Mouse (Mus musculus) liver, embryonic 14.5 days (tissue): Measurements from ENCODE around the gene Tuba3b. TPM values are rescaled to one million over a fixed set of nuclear protein-coding genes. Genes with fewer than 3 reads are reported as not detected.
A peak's percentile ranks its signal among the peaks of the same experiment; 100 is the strongest.

Experiments used
- ATAC-seq: fragments of 200-750 bp; cut with Nextera tagmentation; 2 replicates; pipeline ENCODE4 v1.8.0; 2017; ENCODE audit warnings: moderate number of reproducible peaks, mild to moderate bottlenecking, moderate library complexity; ENCODE audit not compliant: insufficient read depth
- DNase-seq, 3 experiments: peaks; one replicate each; pipeline ENCODE4 v3.0.0-alpha.2; 2012 to 2013; ENCODE audit warnings: low read depth in 3 of 3, low spot score in 3 of 3
- H3K27ac ChIP-seq: fragments of 300-500 bp; sonication (generic); 2 replicates; pipeline ENCODE4 v1.5.1; 2014; ENCODE audit warnings: moderate library complexity, mild to moderate bottlenecking, control low read depth, inconsistent platforms
- H3K27me3 ChIP-seq: fragments of 300-500 bp; sonication (generic); 2 replicates; pipeline ENCODE4 v1.6.1; 2014; ENCODE audit warnings: mild to moderate bottlenecking, low read length, moderate library complexity; ENCODE audit not compliant: control insufficient read depth, insufficient read depth
- H3K36me3 ChIP-seq: fragments of 300-500 bp; sonication (generic); replicated peaks from 2 replicates; pipeline ENCODE4 v1.6.1; 2014; ENCODE audit warnings: low read depth; ENCODE audit not compliant: control insufficient read depth, insufficient read depth
- H3K4me1 ChIP-seq, 2 experiments: fragments of 200-500 bp in 1 of 2; fragments of 300-500 bp in 1 of 2; sonication (generic) in 1 of 2; replicated peaks; 2 replicates each; pipeline ENCODE4 v1.6.1; 2012 to 2014; ENCODE audit warnings: antibody characterized with exemption in 1 of 2, inconsistent platforms in 1 of 2, low read length in 1 of 2; ENCODE audit not compliant: control insufficient read depth in 2 of 2, insufficient read depth in 2 of 2
- H3K4me2 ChIP-seq: fragments of 300-500 bp; sonication (generic); 2 replicates; pipeline ENCODE4 v1.6.1; 2014; ENCODE audit warnings: low read depth, mild to moderate bottlenecking, control low read depth, moderate library complexity
- H3K4me3 ChIP-seq, 2 experiments: fragments of 200-500 bp in 1 of 2; fragments of 300-500 bp in 1 of 2; sonication (generic) in 1 of 2; 2 replicates each; pipeline ENCODE4 v1.5.1; 2012 to 2014; ENCODE audit warnings: low read depth in 2 of 2, low read length in 2 of 2, mild to moderate bottlenecking in 2 of 2, control low read depth in 1 of 2, inconsistent platforms in 1 of 2, moderate library complexity in 1 of 2; ENCODE audit not compliant: insufficient read depth in 1 of 2
- H3K9ac ChIP-seq: fragments of 300-500 bp; sonication (generic); replicated peaks from 2 replicates; pipeline ENCODE4 v1.6.1; 2014; ENCODE audit warnings: mild to moderate bottlenecking, control low read depth, moderate library complexity
- H3K9me3 ChIP-seq: fragments of 300-500 bp; sonication (generic); 2 replicates; pipeline ENCODE4 v1.6.1; 2016; ENCODE audit warnings: low read length, mixed read lengths; ENCODE audit not compliant: control insufficient read depth
- CTCF ChIP-seq: IDR thresholded peaks from 2 replicates; pipeline ENCODE4 v1.5.1; 2016; ENCODE audit warnings: antibody characterized with exemption, low read depth, control low read depth
- EP300 ChIP-seq: IDR thresholded peaks from 2 replicates; pipeline ENCODE4 v1.6.1; 2016; ENCODE audit warnings: antibody characterized with exemption, low read depth
- WGBS: fragments of 180-500 bp; shearing (Covaris S2); extraction: QIAGEN DNeasy Blood & Tissue Kit; methylation state at CpG from one replicate; pipeline ENCODE4 v1.1.7; 2014; ENCODE audit not compliant: insufficient replicate concordance; 5-methylcytosine and 5-hydroxymethylcytosine counted together
- polyA plus RNA-seq, 2 experiments: library from polyadenylated mRNA; depleted of rRNA in 1 of 2; stranded (reverse) in 1 of 2; unstranded in 1 of 2; fragments of >200 nt; fragmentation: Nextera tagmentation in 1 of 2; extraction: Ambion mirVana in 1 of 2; gene quantifications; 2 replicates each; pipeline versions ENCODE4 v1.2.1 to v1.2.3; 2012 to 2014

Gene Tuba3b
- polyA plus RNA-seq, 2 experiments: not detected

DNA sequence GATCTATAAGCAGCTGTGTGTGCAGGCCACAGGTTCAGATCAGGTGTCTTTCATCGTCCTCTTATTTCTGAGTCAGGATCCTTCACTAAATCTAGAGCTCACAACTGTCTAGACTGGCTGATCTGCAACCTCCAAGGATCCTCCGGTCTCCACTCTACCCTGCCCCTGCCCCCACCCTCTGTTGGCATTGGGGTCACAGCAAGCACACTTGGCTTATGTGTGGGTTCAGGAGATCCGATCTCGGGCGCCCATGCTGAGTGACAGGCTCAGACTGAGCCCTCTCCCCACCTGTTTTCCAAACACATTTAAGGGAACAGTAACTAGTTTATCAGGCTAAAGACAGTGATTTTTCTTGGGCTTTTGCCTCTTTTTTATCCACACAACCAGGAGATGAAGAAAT, 38.1 kb downstream of the Tuba3b start:
- WGBS: 74% methylated on average over 5 of the region's 5 CpGs
- ATAC-seq (no peak), DNase-seq (no peak)
- Histone ChIP-seq H3K4me1 (no peaks in the 10 kb centered on the region; a peak in 1 of 4 replicates), H3K36me3 (no peaks in the 10 kb centered on the region), H3K27ac (no peak overlapping the region), H3K4me3 (no peak overlapping the region), H3K9ac (no peak overlapping the region), H3K4me2 (no peak overlapping the region), H3K27me3 (no peaks in the 10 kb centered on the region), H3K9me3 (no peaks in the 10 kb centered on the region)
- TF ChIP-seq EP300: no peak
- TF ChIP-seq CTCF: no peak

GRCm38 (mm10) chr6:145654062-145654836, 38.7 kb downstream of the Tuba3b start:
- Histone ChIP-seq H3K4me3 (no peak overlapping the region), H3K27me3 (no peaks in the 10 kb centered on the region), H3K9me3 (no peaks in the 10 kb centered on the region), H3K4me2 (no peak overlapping the region), H3K4me1 (no peaks in the 10 kb centered on the region; a peak in 1 of 4 replicates), H3K27ac (no peak overlapping the region), H3K36me3 (no peaks in the 10 kb centered on the region), H3K9ac (no peak overlapping the region)
- WGBS: 54% methylated on average over 8 of the region's 8 CpGs
- DNase-seq: no peak
- TF ChIP-seq CTCF (no peak), EP300 (no peak)
- no peak for ATAC-seq

GRCm38 (mm10) chr6:145655678-145656077, 40.1 kb downstream of the Tuba3b start:
- ATAC-seq (no peak), DNase-seq (no peak)
- no peaks in the 10 kb centered on the region for H3K36me3 ChIP-seq
- H3K9me3 ChIP-seq: no peaks in the 10 kb centered on the region
- TF ChIP-seq CTCF (peak; percentile 39), EP300 (no peak)
- no peaks in the 10 kb centered on the region for H3K27me3 ChIP-seq
- H3K4me3 ChIP-seq: no peak overlapping the region
- WGBS: 40% methylated on average over 1 of the region's 1 CpGs
- no peak overlapping the region for H3K4me2 ChIP-seq
- H3K27ac ChIP-seq: no peak overlapping the region
- no peak overlapping the region for H3K9ac ChIP-seq
- no peaks in the 10 kb centered on the region; a peak in 1 of 4 replicates for H3K4me1 ChIP-seq

DNA sequence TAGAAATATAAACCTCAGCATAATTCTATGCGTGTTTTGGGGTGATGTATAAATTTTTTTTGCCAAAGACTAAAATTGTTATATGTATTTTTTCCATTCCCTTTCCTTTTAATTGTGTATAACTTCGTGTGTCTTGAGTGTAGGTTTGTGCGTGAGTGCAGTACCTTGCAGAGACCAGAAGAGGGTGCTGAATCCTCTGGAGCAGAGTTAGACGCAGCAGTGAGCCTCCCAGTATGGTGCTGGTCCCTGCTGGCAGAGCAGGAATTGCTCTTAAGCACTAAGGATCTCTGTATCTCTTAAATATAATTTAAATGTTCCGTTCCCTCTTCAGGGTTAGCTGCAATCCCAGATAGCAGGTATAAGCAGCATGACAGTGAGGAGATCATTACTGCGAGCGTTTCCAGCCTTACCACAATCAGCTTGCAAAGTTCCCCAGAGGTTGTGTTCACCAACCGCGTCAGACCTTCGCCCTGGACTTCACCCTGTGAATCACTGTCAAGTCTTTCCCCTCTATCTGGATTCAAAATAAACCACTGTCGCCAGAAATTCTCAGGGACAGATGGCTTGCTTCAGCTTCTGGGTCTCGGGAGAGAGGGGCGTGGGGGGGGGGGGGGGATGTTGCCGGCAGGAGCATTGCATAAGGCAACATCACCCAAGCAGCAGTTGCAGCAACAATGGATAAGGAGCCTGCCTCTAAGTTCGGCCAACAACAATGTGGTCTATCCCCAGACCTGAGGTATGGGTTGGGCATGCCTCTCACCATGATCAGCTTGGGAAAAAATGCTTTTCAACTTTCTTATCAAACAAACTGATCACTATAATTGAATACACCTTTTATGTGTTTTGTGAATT, 41.4 kb downstream of the Tuba3b start:
- ATAC-seq: no peak
- no peak overlapping the region for H3K9ac ChIP-seq
- no peak for DNase-seq
- no peaks in the 10 kb centered on the region for H3K9me3 ChIP-seq
- 66% methylated on average over 15 of the region's 15 CpGs for WGBS
- H3K27ac ChIP-seq: no peak overlapping the region
- H3K27me3 ChIP-seq: no peaks in the 10 kb centered on the region
- TF ChIP-seq CTCF: peak; percentile 41
- TF ChIP-seq EP300: no peak
- no peaks in the 10 kb centered on the region for H3K36me3 ChIP-seq
- H3K4me2 ChIP-seq: no peak overlapping the region
- no peaks in the 10 kb centered on the region; a peak in 1 of 4 replicates for H3K4me1 ChIP-seq
- no peak overlapping the region for H3K4me3 ChIP-seq

- TF ChIP-seq EP300 (no peak), CTCF (no peak)
- Histone ChIP-seq H3K4me2 (no peak overlapping the region), H3K4me3 (no peak overlapping the region), H3K9me3 (no peaks in the 10 kb centered on the region), H3K9ac (no peak overlapping the region), H3K27ac (no peak overlapping the region), H3K27me3 (no peaks in the 10 kb centered on the region), H3K4me1 (no peaks in the 10 kb centered on the region; a peak in 1 of 4 replicates), H3K36me3 (no peaks in the 10 kb centered on the region)
- DNase-seq (no peak), ATAC-seq (no peak)
- 53% methylated on average over 6 of the region's 6 CpGs for WGBS
Observed at GRCm38 (mm10) chr6:145659116-145659515, 43.6 kb downstream of the Tuba3b start.
